Mouse (Mus musculus) macrophage (primary cell): Measurements from ENCODE around the gene Ppp1r35. TPM values are rescaled to one million over a fixed set of nuclear protein-coding genes. Genes with fewer than 3 reads are reported as not detected.
"Not testable (repeated sequence)": the region's sequence is repeated elsewhere in the genome, so short reads cannot be mapped to it uniquely, and the experiment has no call there.

Experiments
- H3K27ac ChIP-seq: fragments of 350-480 bp; formaldehyde crosslinking; 2 replicates; pipeline ENCODE4 v1.9.0; 2021
- H3K36me3 ChIP-seq: fragments of 350-480 bp; formaldehyde crosslinking; 2 replicates; pipeline ENCODE4 v1.9.0; 2021; ENCODE audit errors: inconsistent target
- H3K4me3 ChIP-seq: fragments of 350-480 bp; formaldehyde crosslinking; 2 replicates; pipeline ENCODE4 v1.9.0; 2021; ENCODE audit errors: inconsistent target
- H3K79me2 ChIP-seq: fragments of 350-480 bp; formaldehyde crosslinking; 2 replicates; pipeline ENCODE4 v1.9.0; 2021; ENCODE audit errors: inconsistent target
- WGBS: methylation state at CpG from one replicate; pipeline ENCODE4 v1.1.7; 2026; ENCODE audit warnings: inconsistent platforms; ENCODE audit not compliant: missing documents; 5-methylcytosine and 5-hydroxymethylcytosine counted together
- polyA plus RNA-seq: library from polyadenylated mRNA; stranded (reverse); fragments of 250-400 nt; gene quantifications from 3 replicates; pipeline ENCODE4 v1.2.4, GENCODE M21; 2018; ENCODE audit warnings: inconsistent platforms

The Ppp1r35 gene
- polyA plus RNA-seq, 1 experiment from 2014 or later = 2.7 TPM

GRCm38 (mm10) chr5:137746282-137746850, 32.3 kb upstream of the Ppp1r35 start:
- Histone ChIP-seq H3K27ac (peak overlapping the region; percentile 93), H3K36me3 (peaks cover 10% of the 10 kb centered on the region)
- WGBS = 1% methylated on average over 20 of the region's 20 CpGs

GRCm38 (mm10) chr5:137746851-137747325, 31.8 kb upstream of the Ppp1r35 start:
- peak overlapping the region; percentile 93 for H3K27ac ChIP-seq
- H3K79me2 ChIP-seq = peaks cover 58% of the 10 kb centered on the region
- H3K4me3 ChIP-seq = peak overlapping the region; percentile 83
- peaks cover 15% of the 10 kb centered on the region for H3K36me3 ChIP-seq
- 0% methylated on average over 15 of the region's 16 CpGs for WGBS

More at GRCm38 (mm10) chr5:137746282-137746850, 32.3 kb upstream of the Ppp1r35 start:
- peaks cover 53% of the 10 kb centered on the region for H3K79me2 ChIP-seq
- peak overlapping the region; percentile 83 for H3K4me3 ChIP-seq

- Histone ChIP-seq H3K27ac (peak overlapping the region; percentile 93), H3K36me3 (peaks cover 21% of the 10 kb centered on the region), H3K4me3 (peak overlapping the region; percentile 83), H3K79me2 (peaks cover 64% of the 10 kb centered on the region)
- 1% methylated on average over 23 of the region's 26 CpGs for WGBS
Measured at GRCm38 (mm10) chr5:137747326-137747961, 31.2 kb upstream of the Ppp1r35 start.

- peak overlapping the region; percentile 93 for H3K27ac ChIP-seq
- H3K4me3 ChIP-seq = peak overlapping the region; percentile 83
- 0% methylated on average over 4 of the region's 5 CpGs for WGBS
- H3K79me2 ChIP-seq = peaks cover 72% of the 10 kb centered on the region
- peaks cover 28% of the 10 kb centered on the region for H3K36me3 ChIP-seq
Measured at GRCm38 (mm10) chr5:137748130-137748770, 30.4 kb upstream of the Ppp1r35 start.

- peaks cover 37% of the 10 kb centered on the region for H3K36me3 ChIP-seq
- peaks cover 83% of the 10 kb centered on the region for H3K79me2 ChIP-seq
Measured at GRCm38 (mm10) chr5:137749196-137749836, 29.3 kb upstream of the Ppp1r35 start.

GRCm38 (mm10) chr5:137750212-137750611, 28.4 kb upstream of the Ppp1r35 start:
- not testable (repeated sequence) for H3K4me3 ChIP-seq, H3K27ac ChIP-seq
- peaks cover 86% of the 10 kb centered on the region for H3K79me2 ChIP-seq
- 88% methylated on average over 1 of the region's 8 CpGs for WGBS
- H3K36me3 ChIP-seq = peaks cover 38% of the 10 kb centered on the region

More at GRCm38 (mm10) chr5:137749196-137749836, 29.3 kb upstream of the Ppp1r35 start:
- Histone ChIP-seq H3K27ac (peak overlapping the region; percentile 93), H3K4me3 (peak overlapping the region; percentile 83)
- 8% methylated on average over 6 of the region's 6 CpGs for WGBS

- Histone ChIP-seq H3K36me3 (peaks cover 41% of the 10 kb centered on the region), H3K4me3 (no peak overlapping the region), H3K79me2 (peaks cover 94% of the 10 kb centered on the region), H3K27ac (no peak overlapping the region)
- WGBS = 94% methylated on average over 12 of the region's 13 CpGs
Measured at GRCm38 (mm10) chr5:137751221-137751887, 27.3 kb upstream of the Ppp1r35 start.

GRCm38 (mm10) chr5:137751988-137752387, 26.7 kb upstream of the Ppp1r35 start:
- Histone ChIP-seq H3K27ac (no peak overlapping the region), H3K36me3 (peaks cover 41% of the 10 kb centered on the region), H3K79me2 (peaks cover 94% of the 10 kb centered on the region), H3K4me3 (no peak overlapping the region)
- WGBS = 98% methylated on average over 6 of the region's 6 CpGs

- peaks cover 51% of the 10 kb centered on the region for H3K36me3 ChIP-seq
Measured at GRCm38 (mm10) chr5:137753111-137753832, 25.4 kb upstream of the Ppp1r35 start.

GRCm38 (mm10) chr5:137755425-137755824, 23.2 kb upstream of the Ppp1r35 start:
- Histone ChIP-seq H3K27ac (no peak overlapping the region), H3K4me3 (no peak overlapping the region), H3K79me2 (peaks cover 74% of the 10 kb centered on the region), H3K36me3 (peaks cover 57% of the 10 kb centered on the region)
- WGBS = 95% methylated on average over 5 of the region's 5 CpGs

More at GRCm38 (mm10) chr5:137753111-137753832, 25.4 kb upstream of the Ppp1r35 start:
- H3K27ac ChIP-seq = no peak overlapping the region
- WGBS = 87% methylated on average over 10 of the region's 13 CpGs
- no peak overlapping the region for H3K4me3 ChIP-seq
- peaks cover 94% of the 10 kb centered on the region for H3K79me2 ChIP-seq

- H3K79me2 ChIP-seq = peaks cover 67% of the 10 kb centered on the region
- WGBS = 81% methylated on average over 3 of the region's 3 CpGs
- H3K36me3 ChIP-seq = peaks cover 50% of the 10 kb centered on the region
- no peak overlapping the region for H3K27ac ChIP-seq
- H3K4me3 ChIP-seq = no peak overlapping the region
Measured at GRCm38 (mm10) chr5:137756106-137756505, 22.5 kb upstream of the Ppp1r35 start.

GRCm38 (mm10) chr5:137756882-137757661, 21.6 kb upstream of the Ppp1r35 start:
- Histone ChIP-seq H3K36me3 (peaks cover 40% of the 10 kb centered on the region), H3K27ac (no peak overlapping the region), H3K79me2 (peaks cover 58% of the 10 kb centered on the region), H3K4me3 (no peak overlapping the region)
- WGBS = 57% methylated on average over 10 of the region's 10 CpGs

- Histone ChIP-seq H3K79me2 (peaks cover 49% of the 10 kb centered on the region), H3K27ac (no peak overlapping the region)
- 90% methylated on average over 5 of the region's 6 CpGs for WGBS
Measured at GRCm38 (mm10) chr5:137757887-137758286, 20.8 kb upstream of the Ppp1r35 start.

More at GRCm38 (mm10) chr5:137757887-137758286, 20.8 kb upstream of the Ppp1r35 start:
- Histone ChIP-seq H3K36me3 (peaks cover 32% of the 10 kb centered on the region), H3K4me3 (no peak overlapping the region)
